Mouse (Mus musculus): ENCODE results near the gene Vps51. TPM values are rescaled to one million over a fixed set of nuclear protein-coding genes. Genes with fewer than 3 reads are reported as not detected.
"Not testable (repeated sequence)": the region's sequence is repeated elsewhere in the genome, so short reads cannot be mapped to it uniquely, and the experiment has no call there.

The Vps51 gene
- total RNA-seq, 2 experiments from 2014 or later: 38.0 to 40.0 TPM

GRCm38 (mm10) chr19:6047154-6047898 lies 29.7 kb downstream of the Vps51 start:
- no peak for DNase-seq

GRCm38 (mm10) chr19:6046294-6047153 lies 30.5 kb downstream of the Vps51 start, which contains the start of gene Syvn1:
Gene Syvn1, plus strand, starts transcription at chr19:6046576.
- DNase-seq: peak; percentile 89

GRCm38 (mm10) chr19:6045366-6046293 lies 31.4 kb downstream of the Vps51 start:
- no peak for DNase-seq

GRCm38 (mm10) chr19:6044102-6044501 lies 32.9 kb downstream of the Vps51 start:
- DNase-seq: not testable (repeated sequence)

- DNase-seq: no peak
These were observed 34.7 kb downstream of the Vps51 start for GRCm38 (mm10) chr19:6042293-6042692.

GRCm38 (mm10) chr19:6040002-6040401 lies 37.0 kb downstream of the Vps51 start:
- DNase-seq: no peak

GRCm38 (mm10) chr19:6038326-6038725 lies 38.7 kb downstream of the Vps51 start:
- no peak for DNase-seq

GRCm38 (mm10) chr19:6037695-6038094 lies 39.3 kb downstream of the Vps51 start:
- DNase-seq: no peak

GRCm38 (mm10) chr19:6035966-6036585 lies 41.0 kb downstream of the Vps51 start:
- no peak for DNase-seq

- no peak for DNase-seq
These were observed 46.3 kb downstream of the Vps51 start for GRCm38 (mm10) chr19:6030520-6031280.

GRCm38 (mm10) chr19:6029426-6029825 lies 47.6 kb downstream of the Vps51 start:
- DNase-seq: no peak

- DNase-seq: no peak
These were observed 48.0 kb downstream of the Vps51 start for GRCm38 (mm10) chr19:6028991-6029390.

- DNase-seq: no peak
These were observed 53.1 kb downstream of the Vps51 start for GRCm38 (mm10) chr19:6023930-6024329.

GRCm38 (mm10) chr19:6023059-6023458 lies 54.0 kb downstream of the Vps51 start:
- no peak for DNase-seq

- no peak for DNase-seq
These were observed 56.8 kb downstream of the Vps51 start for GRCm38 (mm10) chr19:6020276-6020675.

- DNase-seq: peak; percentile 91
These were observed 58.6 kb downstream of the Vps51 start for GRCm38 (mm10) chr19:6018142-6019089.
